Mouse (Mus musculus): Measurements from ENCODE around the gene Clic1.

DNA sequence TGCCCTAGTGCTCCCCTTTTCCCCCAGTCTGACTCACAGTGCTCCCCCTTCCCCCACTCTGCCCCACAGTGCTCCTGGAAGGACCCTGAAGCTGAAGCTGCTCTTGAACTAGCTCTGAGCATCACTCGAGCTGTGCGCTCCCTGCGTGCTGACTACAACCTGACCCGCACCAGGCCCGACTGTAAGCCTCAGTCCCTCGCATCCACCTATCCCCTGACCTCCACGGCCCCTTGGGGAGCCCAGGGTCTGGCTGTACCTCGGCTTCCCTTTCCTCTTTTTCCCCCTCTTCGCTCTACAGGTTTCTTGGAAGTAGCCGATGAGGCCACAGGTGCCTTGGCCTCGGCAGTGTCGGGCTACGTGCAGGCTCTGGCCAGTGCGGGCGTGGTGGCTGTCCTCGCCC, 34.5 kb upstream of the Clic1 start:
- TF ChIP-seq CTCF (IDR thresholded peaks at IDR 0.05; ENCODE audit: low read depth, low read length) (no peak), POLR2A (IDR thresholded peaks at IDR 0.05; ENCODE audit: insufficient read depth, low read length) (no peak)

Data from ES-Bruce4 (cell line).